Mouse (Mus musculus) liver, adult 2 months (tissue): ENCODE measurements around the gene Ankrd7.

Experiments used
- CTCF ChIP-seq: fragments of 200-500 bp; IDR thresholded peaks from 2 replicates; pipeline ENCODE4 v1.5.1; 2011; ENCODE audit warnings: low read depth, low read length, control low read depth
- POLR2A ChIP-seq: fragments of 200-500 bp; IDR thresholded peaks from 2 replicates; pipeline ENCODE4 v1.6.1; 2011; ENCODE audit warnings: low read length, control low read depth; ENCODE audit not compliant: insufficient read depth; ENCODE audit errors: extremely low read depth

- TF ChIP-seq POLR2A = no peak
- TF ChIP-seq CTCF = no peak
Observed at GRCm38 (mm10) chr6:18848702-18849061, 17.4 kb upstream of the Ankrd7 start.
